8 mouse cellular contexts compared by ENCODE assay signal in the genomic region with DNA sequence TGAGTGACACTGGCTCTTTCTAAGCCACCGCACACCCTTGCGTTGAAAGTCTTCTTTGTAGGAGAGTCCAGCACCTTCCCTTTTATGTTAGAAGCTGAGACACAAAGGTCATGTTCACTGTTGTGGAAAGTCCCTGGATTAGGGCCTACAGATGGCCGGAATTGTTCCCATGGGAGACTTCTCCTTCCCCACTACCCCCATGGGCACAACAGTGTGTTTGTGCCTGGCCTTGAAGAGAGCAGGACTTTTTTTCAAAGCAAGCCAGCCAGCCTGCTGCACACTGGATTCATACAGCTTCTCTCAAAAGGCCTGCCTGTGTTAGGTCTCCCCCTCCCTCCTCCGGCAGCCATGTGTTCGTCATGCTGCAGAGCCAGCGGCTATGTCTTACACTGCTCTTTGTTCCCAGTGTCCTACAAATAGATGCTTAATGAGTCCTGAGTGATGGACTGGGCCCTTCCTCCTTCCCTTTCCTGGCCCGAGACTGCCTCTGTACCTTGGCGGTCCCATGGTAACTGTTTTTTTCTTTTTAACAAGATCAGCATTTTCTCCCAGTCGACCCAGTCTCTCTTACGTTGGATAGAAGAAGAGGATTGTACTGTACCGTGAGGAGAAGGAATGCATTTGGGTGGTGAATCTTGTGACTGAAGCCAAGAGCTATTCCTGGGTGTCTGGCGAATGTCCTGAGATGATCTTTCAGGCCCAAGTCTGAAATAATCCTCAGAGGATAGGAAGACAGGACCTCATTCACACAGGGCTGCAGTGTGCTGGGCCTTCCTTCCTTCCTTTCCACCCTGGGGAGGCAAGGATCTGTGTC. TPM values are rescaled to one million over a fixed set of nuclear protein-coding genes. Genes with fewer than 3 reads are reported as not detected.
DNase-seq lines count a peak whose midpoint lies in the region; ATAC-seq and TF ChIP-seq lines count a peak whose summit lies in the region.

No protein-coding gene starts in this region.

- H3K4me1 ChIP-seq in hindbrain, embryonic 16.5 days (ENCODE audit: control insufficient read depth, insufficient read depth, low read depth, low read length), result peaks cover 42% of the 10 kb centered on the region
- peaks cover 24% of the 10 kb centered on the region for H3K4me1 ChIP-seq in midbrain, postnatal 0 days (ENCODE audit: insufficient read depth, low read length)

- H3K27ac ChIP-seq in hindbrain, embryonic 16.5 days (ENCODE audit: low read depth, low read length), result peak overlapping the region; percentile 62
- H3K27ac ChIP-seq in midbrain, postnatal 0 days (ENCODE audit: low read depth, low read length), result peak overlapping the region; percentile 64

- H3K27me3 ChIP-seq in hindbrain, embryonic 16.5 days (replicated peaks; ENCODE audit: control insufficient read depth, insufficient read depth, low read length), result no peaks in the 10 kb centered on the region
- no peaks in the 10 kb centered on the region for H3K27me3 ChIP-seq in midbrain, postnatal 0 days (ENCODE audit: insufficient read depth, low read length)

- H3K9me3 ChIP-seq in hindbrain, embryonic 16.5 days (ENCODE audit: control insufficient read depth, low read length), result no peaks in the 10 kb centered on the region
- H3K9me3 ChIP-seq in midbrain, postnatal 0 days (ENCODE audit: low read length), result no peaks in the 10 kb centered on the region

- WGBS in hindbrain, embryonic 16.5 days, result 20% methylated on average over 12 of the region's 12 CpGs
- 17% methylated on average over 12 of the region's 12 CpGs for WGBS in midbrain, postnatal 0 days

- peak; percentile 27 for DNase-seq in ZHBTc4 (ENCODE audit: low read depth, low spot score)
- peak; percentile 50 for DNase-seq in cerebellum, adult 9-11 months
- peak; percentile 64 to 84 for DNase-seq in frontal cortex, postnatal 10 days (ENCODE audit: low spot score in 2 of 2)
- DNase-seq in left cerebral cortex, adult 18-20 months (ENCODE audit: low spot score in 2 of 2), result peak; percentile 40 to 47
- peak; percentile 87 for DNase-seq in midbrain, postnatal 0 days (ENCODE audit: low spot score)
- DNase-seq in MN1 (ENCODE audit: low spot score), result no peak

- no peak for TF ChIP-seq CTCF in midbrain, postnatal 0 days (IDR thresholded peaks at IDR 0.05)

- H3K4me2 ChIP-seq in hindbrain, embryonic 16.5 days (ENCODE audit: low read length), result peak overlapping the region; percentile 33
- H3K4me2 ChIP-seq in midbrain, postnatal 0 days (ENCODE audit: low read depth, low read length, poor library complexity, severe bottlenecking), result peak overlapping the region; percentile 26; the same call in 1 of the 2 replicates

- peak overlapping the region; percentile 29; the same call in 1 of the 2 replicates for H3K9ac ChIP-seq in hindbrain, embryonic 16.5 days (ENCODE audit: low read depth, low read length)
- no peak overlapping the region for H3K9ac ChIP-seq in midbrain, postnatal 0 days (replicated peaks; ENCODE audit: low read length, poor library complexity, severe bottlenecking)

- ATAC-seq in hindbrain, embryonic 16.5 days, result peak; percentile 94
- ATAC-seq in midbrain, postnatal 0 days (ENCODE audit: low FRiP score), result peak; percentile 91
- no peak for ATAC-seq in megakaryocyte, adult 5-6 weeks (ENCODE audit: poor library complexity, severe bottlenecking)

- H3K4me3 ChIP-seq in hindbrain, embryonic 16.5 days (ENCODE audit: low read length), result no peak overlapping the region
- no peak overlapping the region for H3K4me3 ChIP-seq in midbrain, postnatal 0 days (ENCODE audit: low read depth, low read length)

- peaks cover 8% of the 10 kb centered on the region for H3K36me3 ChIP-seq in hindbrain, embryonic 16.5 days (ENCODE audit: control insufficient read depth, insufficient read depth, low read length)
- H3K36me3 ChIP-seq in midbrain, postnatal 0 days (ENCODE audit: insufficient read depth, low read length), result peaks cover 13% of the 10 kb centered on the region; the same call in 1 of the 2 replicates

RNA-seq across cellular contexts. Expression of gene Lbh, which starts 7.9 kb away (rescaled TPM):
- polyA plus RNA-seq in hindbrain, embryonic 16.5 days (2015; fragmentation: Nextera tagmentation; extraction: Ambion mirVana), result 4.5 and 6.5 TPM in 2 replicates
- 10 to 100 TPM; 37.2 to 38.9 TPM for total RNA-seq in left cerebral cortex, adult 18-20 months (2021)
- total RNA-seq in midbrain, postnatal 0 days (2014; rRNA removed), result 77.1 and 86.9 TPM in 2 replicates
- 3.3 and 3.5 TPM in 2 replicates for polyA plus RNA-seq in midbrain, postnatal 0 days (2015; fragmentation: Nextera tagmentation; extraction: Ambion mirVana)
- total RNA-seq in megakaryocyte, adult 5-6 weeks (2015), result 48.2 and 48.7 TPM in 2 replicates
- total RNA-seq in megakaryocyte, adult 5-6 weeks (2017), result 50.4 and 53.1 TPM in 2 replicates
